Mouse (Mus musculus): Measurements from ENCODE around the gene Large1. TPM values are rescaled to one million over a fixed set of nuclear protein-coding genes. Genes with fewer than 3 reads are reported as not detected.

Large1 gene
- 1 to 10 TPM; 3.3 TPM for total RNA-seq (2023)

GRCm38 (mm10) chr8:73353108-73353793 is at the start of gene Large1:
Large1 (minus strand) TSS chr8:73353540.

